Mouse (Mus musculus): ENCODE results near the gene Ptprh.

Gene Ptprh

GRCm38 (mm10) chr7:4603873-4604272 lies at the start of gene Ptprh:
Gene Ptprh, minus strand, starts transcription at chr7:4604041.
- DNase-seq = no peak

- no peak for DNase-seq
These were observed 49.5 kb upstream of the Ptprh start for GRCm38 (mm10) chr7:4653351-4653750.

GRCm38 (mm10) chr7:4652726-4653125 lies 48.9 kb upstream of the Ptprh start:
- no peak for DNase-seq

GRCm38 (mm10) chr7:4651581-4651980 lies 47.7 kb upstream of the Ptprh start:
- peak in 1 of 2 experiments; percentile 32 for DNase-seq

- no peak for DNase-seq
These were observed 44.2 kb upstream of the Ptprh start for GRCm38 (mm10) chr7:4647992-4648391.

DNA sequence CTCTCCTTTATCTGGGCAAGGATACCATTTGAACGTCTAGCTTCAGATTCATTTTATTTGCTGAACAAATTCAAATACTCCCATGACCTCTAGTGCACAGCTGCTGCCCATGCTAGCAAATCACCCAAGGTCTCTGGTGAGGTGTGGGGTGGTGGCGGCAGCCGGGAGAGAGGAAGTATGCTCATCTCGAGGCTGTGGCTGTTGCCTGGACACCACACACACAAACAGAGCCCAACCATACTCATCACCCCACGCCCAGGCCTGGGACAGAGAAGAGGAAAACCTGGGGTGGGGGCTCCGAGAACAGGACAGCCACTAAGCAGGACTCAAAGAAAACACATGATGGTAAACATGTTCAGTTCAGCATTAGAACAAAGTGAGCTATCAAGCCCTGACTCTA lies 43.5 kb upstream of the Ptprh start:
- DNase-seq = no peak

GRCm38 (mm10) chr7:4646806-4647205 lies 43.0 kb upstream of the Ptprh start:
- DNase-seq = no peak

DNA sequence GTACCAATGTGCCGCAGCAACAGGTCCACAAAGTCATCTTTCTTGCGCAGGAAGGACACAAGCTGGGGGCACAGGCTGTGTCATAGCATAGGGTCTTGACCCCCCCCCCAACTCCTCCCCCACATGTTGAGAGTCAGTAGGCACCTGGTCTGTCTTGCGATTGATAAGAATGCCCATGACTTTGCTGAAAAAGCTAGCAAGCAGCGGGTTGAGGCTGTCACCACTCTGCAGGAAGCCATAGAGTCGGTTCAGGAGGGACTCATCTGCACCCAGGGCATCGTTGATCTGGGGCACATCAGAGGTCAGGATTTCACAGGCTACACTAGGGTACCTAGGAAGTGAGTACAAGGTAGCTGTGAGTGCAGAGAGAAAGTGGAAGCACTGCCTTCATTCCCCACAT lies 39.4 kb upstream of the Ptprh start:
- DNase-seq = no peak

GRCm38 (mm10) chr7:4641956-4642355 lies 38.1 kb upstream of the Ptprh start:
- no peak for DNase-seq

GRCm38 (mm10) chr7:4641155-4641554 lies 37.3 kb upstream of the Ptprh start:
- no peak for DNase-seq

DNA sequence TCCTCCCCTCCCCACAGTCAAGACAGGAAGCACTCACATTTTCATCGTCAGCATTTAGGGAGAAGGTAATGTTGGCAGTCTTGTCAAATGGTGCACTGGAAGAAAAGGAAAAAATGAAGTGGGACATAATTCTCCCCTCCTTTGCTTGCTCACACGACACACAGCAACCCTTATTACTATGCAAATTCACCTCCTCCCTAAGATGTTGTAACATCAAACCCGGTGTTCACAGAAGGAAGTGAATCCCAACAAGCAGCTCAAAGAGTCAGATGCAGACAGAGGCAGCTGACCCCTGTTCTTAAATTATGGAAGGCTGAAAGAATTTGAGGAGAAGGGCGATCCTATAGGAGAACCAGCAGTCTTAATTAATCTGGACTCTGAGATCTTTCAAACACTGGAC lies 32.3 kb upstream of the Ptprh start:
- no peak for DNase-seq

- DNase-seq = peak; percentile 79 to 80
These were observed 27.2 kb upstream of the Ptprh start, which contains the start of gene Tmem86b for GRCm38 (mm10) chr7:4631031-4631430. Gene Tmem86b, minus strand, starts transcription at chr7:4631422.

- DNase-seq = peak; percentile 43 to 57
These were observed 26.4 kb upstream of the Ptprh start for GRCm38 (mm10) chr7:4630198-4630597.

- DNase-seq = peak in 1 of 2 experiments; percentile 15
These were observed 25.7 kb upstream of the Ptprh start for GRCm38 (mm10) chr7:4629586-4629985.

DNA sequence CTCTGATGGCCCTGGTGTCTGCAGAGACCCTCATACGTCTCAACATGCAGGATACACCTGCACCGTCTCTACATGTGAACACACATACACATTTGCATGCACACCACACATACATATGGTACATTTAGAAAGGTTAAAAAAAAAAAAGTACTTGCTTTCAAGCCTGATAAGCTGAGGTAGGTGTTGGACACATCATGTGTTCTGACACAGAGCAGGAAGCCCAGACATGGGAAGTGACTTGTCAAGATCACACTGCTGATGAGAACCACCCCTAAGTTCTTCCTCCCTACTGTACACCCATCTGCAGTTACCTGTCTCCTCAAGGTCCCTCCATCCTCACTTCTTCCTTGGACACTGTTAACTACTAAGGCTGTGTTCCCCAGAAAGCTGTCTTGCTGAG lies 22.1 kb upstream of the Ptprh start:
- no peak for DNase-seq

- DNase-seq = peak in 1 of 2 experiments; percentile 30
These were observed 20.5 kb upstream of the Ptprh start for GRCm38 (mm10) chr7:4624343-4624742.

DNA sequence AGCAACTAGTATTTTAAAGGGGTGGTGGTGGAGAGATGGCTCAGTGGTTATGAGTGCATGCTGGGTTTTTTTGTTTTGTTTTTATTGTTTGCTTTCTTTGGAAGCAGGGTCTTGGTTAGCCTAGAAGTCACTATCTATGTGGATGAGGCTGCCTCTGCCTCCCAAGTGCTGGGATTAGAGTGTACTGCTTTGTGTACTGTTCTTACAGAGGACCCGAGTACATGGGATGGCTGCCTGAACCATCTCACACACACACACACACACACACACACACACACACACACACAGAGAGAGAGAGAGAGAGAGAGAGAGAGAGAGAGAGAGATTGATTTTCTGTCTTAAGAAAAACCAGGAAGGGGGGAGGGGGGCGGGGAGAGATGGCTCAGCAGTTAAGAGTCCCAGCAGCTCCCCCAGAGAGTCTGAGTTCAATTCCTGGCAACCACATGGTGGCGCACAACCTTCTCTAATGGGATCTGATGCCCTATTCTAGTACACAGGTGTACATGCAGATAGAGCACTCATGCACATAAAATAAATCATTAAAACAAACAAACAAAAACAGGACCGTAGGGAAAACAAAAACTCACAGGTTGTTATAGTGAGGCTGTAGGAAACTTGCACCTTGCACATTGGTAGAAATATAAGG lies 19.8 kb upstream of the Ptprh start:
- peak; percentile 31 to 67 for DNase-seq

GRCm38 (mm10) chr7:4619979-4620378 lies 16.1 kb upstream of the Ptprh start:
- DNase-seq = peak in 1 of 2 experiments; percentile 30

- peak; percentile 20 to 30 for DNase-seq
These were observed 10.0 kb upstream of the Ptprh start for GRCm38 (mm10) chr7:4613740-4614403.

- DNase-seq = no peak
These were observed 9.1 kb upstream of the Ptprh start for GRCm38 (mm10) chr7:4612956-4613355.

DNA sequence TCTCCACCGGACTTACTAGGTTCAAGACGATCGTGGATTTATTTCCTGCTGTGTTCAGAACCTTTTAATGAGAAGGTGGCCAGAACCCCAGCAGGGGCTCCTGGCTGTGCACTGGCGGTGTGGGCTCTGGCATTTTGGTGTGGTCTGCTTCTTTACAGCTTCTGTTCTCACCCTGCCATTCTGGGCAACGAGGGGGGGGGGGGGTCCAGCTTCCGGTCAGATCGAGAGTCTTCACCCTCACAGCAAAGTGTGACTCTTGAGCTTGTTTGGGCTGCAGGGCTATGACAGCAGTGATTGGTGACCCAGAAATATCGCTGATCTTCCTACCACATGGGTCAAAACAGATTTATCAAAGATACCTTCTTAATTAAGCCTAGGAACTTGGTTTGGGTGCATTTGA lies 8.5 kb upstream of the Ptprh start:
- no peak for DNase-seq

DNA sequence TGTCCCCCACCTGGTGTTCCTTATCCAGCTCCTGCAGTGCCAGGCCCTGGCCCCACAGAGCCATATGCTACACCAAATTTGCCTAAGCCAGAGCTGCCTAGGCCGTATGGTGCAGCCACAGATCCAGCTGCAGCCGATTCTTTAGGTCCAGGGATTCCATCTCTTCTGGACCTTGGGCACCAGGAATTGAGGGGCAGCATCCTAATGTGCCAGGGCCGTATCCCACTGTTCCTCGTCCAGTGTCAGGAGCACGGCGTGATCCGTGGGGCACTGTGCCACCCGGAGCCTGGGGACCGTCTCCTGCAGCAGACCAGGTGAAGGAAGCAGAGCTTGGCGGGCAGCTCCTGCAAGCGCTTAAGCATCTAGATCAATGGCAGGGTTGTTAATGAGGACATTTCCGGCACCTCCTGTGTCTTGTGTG lies 8.1 kb upstream of the Ptprh start:
- no peak for DNase-seq

- no peak for DNase-seq
These were observed 7.7 kb upstream of the Ptprh start for GRCm38 (mm10) chr7:4611511-4611910.

GRCm38 (mm10) chr7:4608002-4608401 lies 4.2 kb upstream of the Ptprh start:
- DNase-seq = peak; percentile 72 to 79

DNA sequence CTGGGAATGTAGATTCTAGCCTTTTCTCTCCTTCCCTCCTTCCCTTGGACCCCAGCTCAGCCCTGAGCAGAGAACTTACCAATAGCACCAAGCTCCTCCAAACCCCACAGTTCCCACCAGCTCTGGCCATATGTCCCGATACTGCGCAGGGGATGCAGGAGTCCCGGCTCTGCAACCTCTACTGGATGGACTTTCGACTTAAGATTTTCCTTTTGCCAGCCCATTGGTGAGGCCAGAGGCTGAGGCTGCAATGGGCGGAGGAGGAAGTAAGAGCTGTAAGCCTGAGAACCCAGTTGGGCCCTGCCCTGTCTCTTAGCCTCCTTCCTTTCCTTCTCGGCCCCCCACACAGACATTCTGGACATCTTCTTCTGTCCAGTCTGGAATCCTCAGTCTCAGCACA lies 872 bp downstream of the Ptprh start:
- no peak for DNase-seq

All from kidney, adult 8-10 months (tissue).